14 mouse cellular contexts compared by ENCODE assay signal in genomic region chr1:171845035-171845754, GRCm38 (mm10). TPM values are rescaled to one million over a fixed set of nuclear protein-coding genes. Genes with fewer than 3 reads are reported as not detected.
DNase-seq lines count a peak whose midpoint lies in the region; ATAC-seq and TF ChIP-seq lines count a peak whose summit lies in the region.
"Had no signal": no experiment of that assay in that cellular context is flagged by ENCODE, and none has a peak within 500 bp of the region (broad histone marks: within the 10 kb centered on the region; RNA-seq: fewer than 3 reads in every experiment).

No protein-coding gene starts in this region.

- DNase-seq in liver: peak; percentile 18
- DNase-seq in induced T-regulatory cell, adult 2 months (ENCODE audit: low read depth): peak; percentile 75
- DNase-seq in thymus, postnatal 36 days: peak; percentile 64 to 75
- DNase-seq in midbrain, postnatal 0 days (ENCODE audit: low spot score): no peak
- no peak for DNase-seq in embryo, embryonic 11 days
- DNase-seq: cerebellum, adult 18-20 months; kidney, postnatal 10 days had no signal

- TF ChIP-seq CTCF in midbrain, postnatal 0 days (IDR thresholded peaks at IDR 0.05): no peak

- H3K4me1 ChIP-seq in liver, embryonic 12.5 days: peaks cover 5% of the 10 kb centered on the region; the same call in 1 of the 2 replicates
- H3K4me1 ChIP-seq in midbrain, postnatal 0 days (ENCODE audit: insufficient read depth, low read length): no peaks in the 10 kb centered on the region
- H3K4me1 ChIP-seq in midbrain, embryonic 16.5 days (ENCODE audit: control insufficient read depth, insufficient read depth, low read length): no peaks in the 10 kb centered on the region
- H3K4me1 ChIP-seq: embryonic facial prominence, embryonic 15.5 days; midbrain, embryonic 10.5 days had no signal

- no peaks in the 10 kb centered on the region for H3K9me3 ChIP-seq in liver, embryonic 12.5 days (replicated peaks)
- H3K9me3 ChIP-seq in midbrain, postnatal 0 days (ENCODE audit: low read length): no peaks in the 10 kb centered on the region
- H3K9me3 ChIP-seq in midbrain, embryonic 16.5 days (replicated peaks; ENCODE audit: control insufficient read depth, low read length, poor library complexity, severe bottlenecking): no peaks in the 10 kb centered on the region
- H3K9me3 ChIP-seq: embryonic facial prominence, embryonic 15.5 days; midbrain, embryonic 10.5 days had no signal

- H3K4me3 ChIP-seq in liver, embryonic 12.5 days: no peak overlapping the region
- no peak overlapping the region for H3K4me3 ChIP-seq in midbrain, postnatal 0 days (ENCODE audit: low read depth, low read length)
- H3K4me3 ChIP-seq in midbrain, embryonic 16.5 days (ENCODE audit: low read depth, low read length): no peak overlapping the region
- H3K4me3 ChIP-seq: embryonic facial prominence, embryonic 15.5 days; midbrain, embryonic 10.5 days had no signal

- 32% methylated on average over 5 of the region's 5 CpGs for WGBS in liver, embryonic 12.5 days (ENCODE audit: insufficient replicate concordance)
- 80% methylated on average over 5 of the region's 5 CpGs for WGBS in midbrain, postnatal 0 days
- WGBS in midbrain, embryonic 16.5 days: 80% methylated on average over 5 of the region's 5 CpGs

- no peaks in the 10 kb centered on the region for H3K36me3 ChIP-seq in liver, embryonic 12.5 days
- no peaks in the 10 kb centered on the region for H3K36me3 ChIP-seq in midbrain, postnatal 0 days (ENCODE audit: insufficient read depth, low read length)
- no peaks in the 10 kb centered on the region for H3K36me3 ChIP-seq in midbrain, embryonic 16.5 days (ENCODE audit: control insufficient read depth, insufficient read depth, low read length)
- H3K36me3 ChIP-seq: embryonic facial prominence, embryonic 15.5 days; midbrain, embryonic 10.5 days had no signal

- H3K4me2 ChIP-seq in liver, embryonic 12.5 days: no peak overlapping the region
- H3K4me2 ChIP-seq in midbrain, postnatal 0 days (ENCODE audit: low read depth, low read length, poor library complexity, severe bottlenecking): no peak overlapping the region
- H3K4me2 ChIP-seq in midbrain, embryonic 16.5 days (ENCODE audit: low read length): no peak overlapping the region
- H3K4me2 ChIP-seq: embryonic facial prominence, embryonic 15.5 days had no signal

- H3K9ac ChIP-seq in liver, embryonic 12.5 days: no peak overlapping the region
- no peak overlapping the region for H3K9ac ChIP-seq in midbrain, postnatal 0 days (replicated peaks; ENCODE audit: low read length, poor library complexity, severe bottlenecking)
- H3K9ac ChIP-seq in midbrain, embryonic 16.5 days (ENCODE audit: low read depth, low read length): no peak overlapping the region
- H3K9ac ChIP-seq: embryonic facial prominence, embryonic 15.5 days had no signal

- no peaks in the 10 kb centered on the region for H3K27me3 ChIP-seq in liver, embryonic 12.5 days (replicated peaks)
- no peaks in the 10 kb centered on the region for H3K27me3 ChIP-seq in midbrain, postnatal 0 days (ENCODE audit: insufficient read depth, low read length)
- H3K27me3 ChIP-seq in midbrain, embryonic 16.5 days (ENCODE audit: control insufficient read depth, insufficient read depth, low read depth, low read length): no peaks in the 10 kb centered on the region
- H3K27me3 ChIP-seq: CH12.LX; embryonic facial prominence, embryonic 15.5 days had no signal

- no peak overlapping the region for H3K27ac ChIP-seq in liver, embryonic 12.5 days
- no peak overlapping the region for H3K27ac ChIP-seq in midbrain, postnatal 0 days (ENCODE audit: low read depth, low read length)
- no peak overlapping the region for H3K27ac ChIP-seq in midbrain, embryonic 16.5 days (ENCODE audit: low read length)
- H3K27ac ChIP-seq: embryonic facial prominence, embryonic 15.5 days; midbrain, embryonic 10.5 days had no signal

- no peak for ATAC-seq in liver, embryonic 12.5 days
- peak; percentile 66 for ATAC-seq in megakaryocyte-erythroid progenitor cell, adult 5-6 weeks (replicated peaks; ENCODE audit: low FRiP score, low TSS enrichment, poor library complexity, severe bottlenecking)
- ATAC-seq in midbrain, postnatal 0 days (ENCODE audit: low FRiP score): no peak
- no peak for ATAC-seq in midbrain, embryonic 16.5 days

RNA-seq across cellular contexts. Expression of gene Cd84, which starts 5.7 kb away (rescaled TPM):
- polyA plus RNA-seq in liver, embryonic 12.5 days (2016; fragmentation: Nextera tagmentation; extraction: Ambion mirVana): 3.7 and 4.2 TPM in 2 replicates
- total RNA-seq in megakaryocyte-erythroid progenitor cell, adult 5-6 weeks (2014; fragmentation: Nextera tagmentation): 17.2 and 17.3 TPM in 2 replicates
- 20.1 and 61.3 TPM in 2 replicates for total RNA-seq in megakaryocyte-erythroid progenitor cell, adult 5-6 weeks (2017)
- total RNA-seq in midbrain, postnatal 0 days (2014; rRNA removed): 1.6 and 2.4 TPM in 2 replicates
- polyA plus RNA-seq in midbrain, postnatal 0 days (2015; fragmentation: Nextera tagmentation; extraction: Ambion mirVana): 1.1 and 1.9 TPM in 2 replicates
- 0.80 and 1.0 TPM in 2 replicates for polyA plus RNA-seq in midbrain, embryonic 16.5 days (2015; fragmentation: Nextera tagmentation; extraction: Ambion mirVana)

RNA-seq across cellular contexts. Expression of gene Gm10521, which starts 50.3 kb away (rescaled TPM):
- polyA plus RNA-seq in liver, embryonic 12.5 days (2016; fragmentation: Nextera tagmentation; extraction: Ambion mirVana): not detected in 2 replicates
- total RNA-seq in megakaryocyte-erythroid progenitor cell, adult 5-6 weeks (2014; fragmentation: Nextera tagmentation): 2.6 and 2.7 TPM in 2 replicates
- total RNA-seq in megakaryocyte-erythroid progenitor cell, adult 5-6 weeks (2017): 1.1 TPM in 2 replicates
- 0.66 TPM in 1 of 2 replicates, not detected in the other for total RNA-seq in midbrain, postnatal 0 days (2014; rRNA removed)
- not detected in 2 replicates for polyA plus RNA-seq in midbrain, postnatal 0 days (2015; fragmentation: Nextera tagmentation; extraction: Ambion mirVana)
- not detected in 2 replicates for polyA plus RNA-seq in midbrain, embryonic 16.5 days (2015; fragmentation: Nextera tagmentation; extraction: Ambion mirVana)
- polyA plus RNA-seq: embryonic facial prominence, embryonic 15.5 days; heart, postnatal 0 days; midbrain, embryonic 10.5 days had no signal

Comparison
In these comparisons a context has a peak if more than half of its experiments do, and no peak if none do; other contexts are left out.
1. DNase-seq: peak in liver (single experiment), induced T-regulatory cell, adult 2 months (single experiment) and thymus, postnatal 36 days (2 of 2); none in midbrain, postnatal 0 days (single experiment) and embryo, embryonic 11 days (single experiment).